Mouse (Mus musculus) ES-E14 (cell line): Measurements from ENCODE around the gene Abhd16a. TPM values are rescaled to one million over a fixed set of nuclear protein-coding genes. Genes with fewer than 3 reads are reported as not detected.

ENCODE experiments used
- DNase-seq: peaks from one replicate; pipeline ENCODE4 v3.0.0-alpha.2; 2013; ENCODE audit warnings: low read depth, low spot score
- H3K27ac ChIP-seq: 2 replicates; pipeline ENCODE4 v1.5.1; 2012; ENCODE audit warnings: low read depth, mild to moderate bottlenecking, low read length, moderate library complexity, mixed read lengths; ENCODE audit not compliant: poor library complexity, insufficient read depth, severe bottlenecking
- H3K36me3 ChIP-seq: 2 replicates; pipeline ENCODE4 v1.6.1; 2012; ENCODE audit warnings: mild to moderate bottlenecking, low read length, moderate library complexity, mixed read lengths; ENCODE audit not compliant: control insufficient read depth, poor library complexity, insufficient read depth, severe bottlenecking
- H3K4me1 ChIP-seq, 2 experiments: fragments of 150-350 bp in 1 of 2; sonication (generic) in 1 of 2; 2 replicates each; pipeline ENCODE4 v1.6.1; 2012; ENCODE audit warnings: low read length in 2 of 2, mild to moderate bottlenecking in 1 of 2, mixed read lengths in 1 of 2; ENCODE audit not compliant: control insufficient read depth in 2 of 2, insufficient read depth in 2 of 2, poor library complexity in 1 of 2
- H3K4me3 ChIP-seq, 2 experiments: fragments of 150-350 bp in 1 of 2; sonication (generic) in 1 of 2; 2 replicates each; pipeline ENCODE4 v1.5.1; 2012; ENCODE audit warnings: low read length in 2 of 2, low read depth in 1 of 2, mild to moderate bottlenecking in 1 of 2, mixed read lengths in 1 of 2; ENCODE audit not compliant: insufficient read depth in 1 of 2, poor library complexity in 1 of 2, severe bottlenecking in 1 of 2
- H3K9ac ChIP-seq: 2 replicates; pipeline ENCODE4 v1.6.1; 2012; ENCODE audit warnings: low read depth, mild to moderate bottlenecking, low read length, mixed read lengths; ENCODE audit not compliant: poor library complexity, insufficient read depth, severe bottlenecking
- H3K9me3 ChIP-seq: fragments of 150-350 bp; sonication (generic); 2 replicates; pipeline ENCODE4 v1.6.1; 2012; ENCODE audit warnings: low read depth, mild to moderate bottlenecking, low read length; ENCODE audit not compliant: control insufficient read depth, insufficient read depth
- CHD2 ChIP-seq: IDR thresholded peaks from 2 replicates; pipeline ENCODE4 v1.6.1; 2014; ENCODE audit warnings: mild to moderate bottlenecking, low read depth, low read length, inconsistent platforms
- HCFC1 ChIP-seq: IDR thresholded peaks from 2 replicates; pipeline ENCODE4 v1.6.1; 2012; ENCODE audit warnings: low read length, inconsistent platforms, borderline replicate concordance; ENCODE audit not compliant: insufficient read depth
- MAFK ChIP-seq: IDR thresholded peaks from 2 replicates; pipeline ENCODE4 v1.6.1; 2014; ENCODE audit warnings: mild to moderate bottlenecking, low read depth, low read length, inconsistent platforms; ENCODE audit not compliant: insufficient read depth
- ZC3H11A ChIP-seq: IDR thresholded peaks from 2 replicates; pipeline ENCODE4 v1.6.1; 2012; ENCODE audit warnings: low read depth, mild to moderate bottlenecking, inconsistent platforms, low read length, borderline replicate concordance
- ZNF384 ChIP-seq: IDR thresholded peaks from 2 replicates; pipeline ENCODE4 v1.6.1; 2012; ENCODE audit warnings: low read depth, low read length, inconsistent platforms
- in situ Hi-C, 2 experiments: fragments of 600-800 bp; cut with MboI; formaldehyde crosslinking; loops; one replicate each; pipeline ENCODE4 v1.15.1; 2025; ENCODE audit warnings: low sequenced_read_pairs in 2 of 2, inconsistent platforms in 1 of 2; ENCODE audit not compliant: unreplicated experiment in 2 of 2
- total RNA-seq: library from RNA; depleted of rRNA; stranded (reverse); fragments of 300-350 nt; gene quantifications from 2 replicates; pipeline ENCODE4 v1.2.3, GENCODE M21; 2012; rRNA removed

The Abhd16a gene
- total RNA-seq, 1 experiment, result 30.7 TPM

DNA sequence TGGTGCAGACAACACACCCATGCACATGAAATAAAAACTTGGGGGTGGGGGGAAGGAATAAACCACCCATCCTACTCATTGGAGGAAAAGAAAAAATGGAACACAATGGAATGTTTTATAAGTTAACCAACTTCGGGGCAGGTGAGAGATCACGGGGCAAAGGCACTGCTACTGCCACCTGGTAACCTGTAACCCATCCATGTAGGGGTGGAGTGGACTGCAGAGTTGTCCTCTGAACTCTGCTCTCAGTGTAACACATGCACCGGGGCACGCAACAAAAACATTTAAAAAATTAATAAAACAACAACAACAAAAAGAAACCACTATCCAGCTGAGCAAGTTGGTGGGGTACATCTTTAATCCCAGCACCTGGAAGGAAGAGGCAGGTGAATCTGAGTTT, 63.1 kb downstream of the Abhd16a start:
- Histone ChIP-seq H3K36me3 (peaks cover 87% of the 10 kb centered on the region), H3K4me1 (0 out of 4 replicates have a peak, but pooled peaks cover 0 to 4% of the 10 kb centered on the region in 2 experiments), H3K27ac (no peak overlapping the region), H3K9ac (no peak overlapping the region), H3K9me3 (no peaks in the 10 kb centered on the region), H3K4me3 (no peak overlapping the region)
- no peak for DNase-seq
- no peak for TF ChIP-seq CHD2
- TF ChIP-seq ZC3H11A, result no peak
- no peak for TF ChIP-seq HCFC1
- no peak for TF ChIP-seq MAFK
- TF ChIP-seq ZNF384, result no peak
- in situ Hi-C loops, result no loop called here

Other genes with a start within 250 kb of the Abhd16a start
- 40.5 and 66.0 TPM in 2 replicates for gene Skiv2l, start 239.1 kb upstream of the Abhd16a start, total RNA-seq
- gene Nelfe, start 238.9 kb upstream of the Abhd16a start, total RNA-seq, result 50.2 and 63.4 TPM in 2 replicates
- 0.16 and 0.18 TPM in 2 replicates for gene Cfb, start 226.7 kb upstream of the Abhd16a start, total RNA-seq
- gene Zbtb12, start 209.8 kb upstream of the Abhd16a start, total RNA-seq, result 9.4 and 11.5 TPM in 2 replicates
- gene Gm20547, start 207.2 kb upstream of the Abhd16a start, total RNA-seq, result 0.31 TPM in 1 of 2 replicates, not detected in the other
- 5.0 TPM in 2 replicates for gene C2, start 191.0 kb upstream of the Abhd16a start, total RNA-seq
- 124 and 147 TPM in 2 replicates for gene Ehmt2, start 190.8 kb upstream of the Abhd16a start, total RNA-seq
- 5.5 and 8.7 TPM in 2 replicates for gene Slc44a4, start 174.8 kb upstream of the Abhd16a start, total RNA-seq
- 24.0 and 40.6 TPM in 2 replicates for gene Neu1, start 158.0 kb upstream of the Abhd16a start, total RNA-seq
- gene Hspa1b, start 130.0 kb upstream of the Abhd16a start, total RNA-seq, result 11.0 and 14.6 TPM in 2 replicates
- 1.9 TPM in 1 of 2 replicates, not detected in the other for gene Gm20481, start 119.4 kb upstream of the Abhd16a start, total RNA-seq
- 5.8 and 5.9 TPM in 2 replicates for gene Hspa1a, start 117.1 kb upstream of the Abhd16a start, total RNA-seq
- gene Hspa1l, start 116.6 kb upstream of the Abhd16a start, total RNA-seq, result 0.45 and 0.48 TPM in 2 replicates
- gene Lsm2, start 107.4 kb upstream of the Abhd16a start, total RNA-seq, result 52.1 and 64.4 TPM in 2 replicates
- gene Vars, start 88.3 kb upstream of the Abhd16a start, total RNA-seq, result 303 and 453 TPM in 2 replicates
- 0.21 and 0.31 TPM in 2 replicates for gene Vwa7, start 72.7 kb upstream of the Abhd16a start, total RNA-seq
- gene Sapcd1, start 61.2 kb upstream of the Abhd16a start, total RNA-seq, result 3.1 and 4.7 TPM in 2 replicates
- gene Msh5, start 42.5 kb upstream of the Abhd16a start, total RNA-seq, result 2.7 and 3.2 TPM in 2 replicates
- gene Clic1, start 39.3 kb upstream of the Abhd16a start, total RNA-seq, result 113 and 133 TPM in 2 replicates
- gene Ddah2, start 30.2 kb upstream of the Abhd16a start, total RNA-seq, result 45.0 and 57.5 TPM in 2 replicates
- not detected in 2 replicates for gene Ly6g6c, start 23.9 kb upstream of the Abhd16a start, total RNA-seq
- 0.26 TPM in 1 of 2 replicates, not detected in the other for gene Mpig6b, start 23.1 kb upstream of the Abhd16a start, total RNA-seq
- gene Ly6g6e, start 12.4 kb upstream of the Abhd16a start, total RNA-seq, result 13.4 and 36.1 TPM in 2 replicates
- gene Ly6g6d, start 11.2 kb upstream of the Abhd16a start, total RNA-seq, result 1.6 and 4.9 TPM in 2 replicates
- not detected in 2 replicates for gene Ly6g6f, start 3.7 kb upstream of the Abhd16a start, total RNA-seq
- 0.49 TPM in 1 of 2 replicates, not detected in the other for gene Ly6g5c, start 19.0 kb downstream of the Abhd16a start, total RNA-seq
- gene Ly6g5b, start 26.2 kb downstream of the Abhd16a start, total RNA-seq, result 1.4 and 1.5 TPM in 2 replicates
- 21.9 and 31.1 TPM in 2 replicates for gene Gpank1, start 32.2 kb downstream of the Abhd16a start, total RNA-seq
- gene Csnk2b, start 32.8 kb downstream of the Abhd16a start, total RNA-seq, result 78.0 and 98.6 TPM in 2 replicates
- 11.2 and 11.7 TPM in 2 replicates for gene D17H6S53E, start 37.1 kb downstream of the Abhd16a start, total RNA-seq
- 7.5 and 10.0 TPM in 2 replicates for gene Apom, start 42.8 kb downstream of the Abhd16a start, total RNA-seq
- 208 and 245 TPM in 2 replicates for gene Bag6, start 45.9 kb downstream of the Abhd16a start, total RNA-seq
- 147 and 161 TPM in 2 replicates for gene Prrc2a, start 75.6 kb downstream of the Abhd16a start, total RNA-seq
- not detected in 2 replicates for gene Aif1, start 86.8 kb downstream of the Abhd16a start, total RNA-seq
- 2.6 and 2.7 TPM in 2 replicates for gene Lst1, start 99.2 kb downstream of the Abhd16a start, total RNA-seq
- gene Ltb, start 105.2 kb downstream of the Abhd16a start, total RNA-seq, result 10.1 and 19.6 TPM in 2 replicates
- gene Tnf, start 112.7 kb downstream of the Abhd16a start, total RNA-seq, result 0.22 TPM in 1 of 2 replicates, not detected in the other
- gene Lta, start 116.1 kb downstream of the Abhd16a start, total RNA-seq, result 0.13 TPM in 1 of 2 replicates, not detected in the other
- not detected in 2 replicates for gene Gm16181, start 131.6 kb downstream of the Abhd16a start, total RNA-seq
- gene Atp6v1g2, start 144.4 kb downstream of the Abhd16a start, total RNA-seq, result 0.21 and 0.71 TPM in 2 replicates
- 6.1 and 6.6 TPM in 2 replicates for gene Nfkbil1, start 146.5 kb downstream of the Abhd16a start, total RNA-seq
- 316 and 414 TPM in 2 replicates for gene Ddx39b, start 152.5 kb downstream of the Abhd16a start, total RNA-seq
- 30.1 and 44.9 TPM in 2 replicates for gene H2-D1, start 173.5 kb downstream of the Abhd16a start, total RNA-seq
- gene H2-Q1, start 231.1 kb downstream of the Abhd16a start, total RNA-seq, result 0.11 TPM in 1 of 2 replicates, not detected in the other